Mouse (Mus musculus): Measurements from ENCODE around the gene Endod1.

The Endod1 gene

GRCm38 (mm10) chr9:14335829-14336228 is 45.5 kb downstream of the Endod1 start:
- DNase-seq (ENCODE audit: low read depth, low spot score) = no peak

DNA sequence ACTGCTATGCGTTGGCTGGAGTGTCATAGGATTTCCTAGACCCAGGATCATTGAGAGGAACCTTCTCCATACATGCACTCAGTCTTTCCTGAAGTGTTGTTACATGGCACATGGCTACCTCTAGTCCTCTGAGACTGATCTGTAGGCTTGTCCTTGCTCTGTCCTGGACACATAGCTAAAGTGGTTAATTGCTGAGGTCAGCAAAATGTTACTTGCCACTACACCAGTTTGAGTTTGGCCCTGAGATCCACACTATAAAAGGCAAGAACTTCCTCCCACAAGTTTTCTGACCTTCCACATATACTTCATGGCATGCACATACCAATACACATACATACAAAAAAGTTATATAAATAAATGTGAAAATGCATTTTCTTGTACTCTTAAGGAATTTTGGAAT is 64.7 kb downstream of the Endod1 start:
- DNase-seq (ENCODE audit: low read depth, low spot score) = no peak

DNA sequence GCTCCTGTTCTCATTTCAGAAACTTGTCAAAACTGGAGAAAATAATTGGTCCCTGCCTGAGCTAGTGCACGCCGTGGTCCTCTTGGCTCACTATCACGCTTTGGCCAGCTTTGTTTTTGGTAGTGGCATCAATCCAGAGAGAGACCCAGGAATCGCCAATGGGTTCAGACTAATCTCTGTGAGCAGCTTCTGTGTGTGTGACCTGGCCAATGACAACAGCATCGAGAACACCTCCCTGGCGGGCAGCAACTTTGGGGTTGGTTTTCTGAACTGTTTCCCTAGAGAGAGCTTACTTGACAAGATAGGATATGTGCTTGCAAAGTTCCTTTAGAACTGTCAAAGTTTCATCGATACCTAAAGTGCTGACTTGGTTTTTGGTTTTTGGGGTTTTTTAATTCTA is 66.8 kb downstream of the Endod1 start:
- DNase-seq (ENCODE audit: low read depth, low spot score) = no peak

- DNase-seq (ENCODE audit: low read depth, low spot score) = no peak
Observed at GRCm38 (mm10) chr9:14313968-14314367, 67.3 kb downstream of the Endod1 start.

DNA sequence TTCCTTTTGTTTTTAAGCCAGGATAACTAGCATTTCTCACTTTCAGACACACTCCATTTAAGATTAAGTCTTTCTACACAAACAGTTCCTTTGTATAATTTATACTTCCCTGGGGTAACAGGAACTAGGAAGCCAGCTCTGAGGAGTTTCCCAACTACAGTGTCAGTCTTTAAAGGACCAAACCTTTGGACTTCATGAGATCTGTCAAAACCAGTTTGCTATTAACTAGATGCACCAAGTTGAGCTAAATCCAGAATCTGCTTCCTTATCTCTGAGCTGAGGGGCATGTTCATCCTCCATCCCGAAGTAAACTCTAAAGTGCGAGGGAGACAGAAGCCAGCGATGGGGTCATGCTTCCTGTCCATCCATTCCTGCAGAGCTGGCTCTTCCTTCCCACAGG is 74.0 kb downstream of the Endod1 start:
- DNase-seq (ENCODE audit: low read depth, low spot score) = no peak

GRCm38 (mm10) chr9:14304262-14304968 is 76.9 kb downstream of the Endod1 start:
- no peak for DNase-seq (ENCODE audit: low read depth, low spot score)
